Mouse (Mus musculus) heart, postnatal 25 days (tissue): Measurements from ENCODE around the gene Soat1. TPM values are rescaled to one million over a fixed set of nuclear protein-coding genes. Genes with fewer than 3 reads are reported as not detected.
"Not testable (repeated sequence)": the region's sequence is repeated elsewhere in the genome, so short reads cannot be mapped to it uniquely, and the experiment has no call there.

ENCODE experiments used
- DNase-seq: peaks from one replicate; pipeline ENCODE4 v3.0.0; 2022; ENCODE audit warnings: low spot score
- intact Hi-C: fragments of 180-260 bp; cut with DNase I; formaldehyde crosslinking; loops from one replicate; pipeline ENCODE4 v1.15.1; 2025
- total RNA-seq, 2 experiments: library from RNA; stranded (reverse); gene quantifications; 2 replicates each; pipeline ENCODE4 v1.2.3; 2021

Gene Soat1
- total RNA-seq, 2 experiments from 2014 or later, result 7.1 to 11.7 TPM

GRCm38 (mm10) chr1:156437016-156437708 is 37.0 kb downstream of the Soat1 start:
- intact Hi-C loops, result no loop called here
- DNase-seq, result no peak

GRCm38 (mm10) chr1:156433497-156433896 is 40.6 kb downstream of the Soat1 start:
- intact Hi-C loops, result no loop called here
- no peak for DNase-seq

- intact Hi-C loops, result no loop called here
- no peak for DNase-seq
Measured at GRCm38 (mm10) chr1:156432498-156432897, 41.6 kb downstream of the Soat1 start.

- no peak for DNase-seq
- intact Hi-C loops, result no loop called here
Measured at GRCm38 (mm10) chr1:156428434-156428833, 45.7 kb downstream of the Soat1 start.

GRCm38 (mm10) chr1:156425746-156426145 is 48.4 kb downstream of the Soat1 start:
- DNase-seq, result no peak
- intact Hi-C loops, result no loop called here

- no peak for DNase-seq
- intact Hi-C loops, result loop anchor here (5.0 kb wide), 1 partner anchor 53 kb away; no protein-coding TSS in a partner anchor
Measured at GRCm38 (mm10) chr1:156424054-156424453, 50.1 kb downstream of the Soat1 start.

- intact Hi-C loops, result loop anchor here (5.0 kb wide), 1 partner anchor 54 kb away; no protein-coding TSS in a partner anchor
Measured at GRCm38 (mm10) chr1:156423493-156423892, 50.6 kb downstream of the Soat1 start.

GRCm38 (mm10) chr1:156422856-156423255 is 51.3 kb downstream of the Soat1 start:
- no peak for DNase-seq
- intact Hi-C loops, result loop anchor here (5.0 kb wide), 1 partner anchor 54 kb away; no protein-coding TSS in a partner anchor

More at GRCm38 (mm10) chr1:156423493-156423892, 50.6 kb downstream of the Soat1 start:
- no peak for DNase-seq

GRCm38 (mm10) chr1:156420671-156421297 is 53.3 kb downstream of the Soat1 start, which contains the start of gene Axdnd1:
TSS of gene Axdnd1 (minus strand) at chr1:156421159.
- DNase-seq, result peak; percentile 77
- intact Hi-C loops, result loop anchor here (2.0 to 5.0 kb wide), 2 partner anchors 57 to 120 kb away; no protein-coding TSS in a partner anchor

- intact Hi-C loops, result loop anchor here (2.0 kb wide), 1 partner anchor 215 kb away; no protein-coding TSS in a partner anchor
- no peak for DNase-seq
Measured at GRCm38 (mm10) chr1:156418170-156418569, 56.0 kb downstream of the Soat1 start.

- DNase-seq, result no peak
- intact Hi-C loops, result no loop called here
Measured at GRCm38 (mm10) chr1:156408521-156408920, 65.6 kb downstream of the Soat1 start.

- intact Hi-C loops, result no loop called here
Measured at GRCm38 (mm10) chr1:156408004-156408403, 66.1 kb downstream of the Soat1 start.

GRCm38 (mm10) chr1:156403251-156403650 is 70.9 kb downstream of the Soat1 start:
- intact Hi-C loops, result no loop called here
- DNase-seq, result no peak

More at GRCm38 (mm10) chr1:156408004-156408403, 66.1 kb downstream of the Soat1 start:
- DNase-seq, result no peak

- intact Hi-C loops, result no loop called here
- no peak for DNase-seq
Measured at GRCm38 (mm10) chr1:156402491-156402890, 71.6 kb downstream of the Soat1 start.

GRCm38 (mm10) chr1:156400159-156400558 is 74.0 kb downstream of the Soat1 start:
- DNase-seq, intact Hi-C loops: not testable (repeated sequence)

- intact Hi-C loops, result no loop called here
- DNase-seq, result no peak
Measured at GRCm38 (mm10) chr1:156393148-156393547, 81.0 kb downstream of the Soat1 start.

- no peak for DNase-seq
- intact Hi-C loops, result no loop called here
Measured at GRCm38 (mm10) chr1:156386880-156387279, 87.3 kb downstream of the Soat1 start.

- intact Hi-C loops, result no loop called here
- DNase-seq, result no peak
Measured at GRCm38 (mm10) chr1:156386232-156386631, 87.9 kb downstream of the Soat1 start.

GRCm38 (mm10) chr1:156381217-156381616 is 92.9 kb downstream of the Soat1 start:
- DNase-seq, result no peak
- intact Hi-C loops, result no loop called here
